Comparison of ENCODE assay signal across 8 mouse cellular contexts in genomic region chr17:26916711-26917482, GRCm38 (mm10). TPM values are rescaled to one million over a fixed set of nuclear protein-coding genes. Genes with fewer than 3 reads are reported as not detected.
DNase-seq lines count a peak whose midpoint lies in the region; ATAC-seq and TF ChIP-seq lines count a peak whose summit lies in the region.

TSS of gene Kifc5b (plus strand) at chr17:26917091.

- H3K9ac ChIP-seq in CH12.LX (ENCODE audit: insufficient read depth, low read depth) = peak within 1 kb of the TSS; percentile 60
- peak within 1 kb of the TSS; percentile 67 for H3K9ac ChIP-seq in forebrain, embryonic 11.5 days (ENCODE audit: low read length)
- H3K9ac ChIP-seq in heart, embryonic 16.5 days (ENCODE audit: low read length) = peak within 1 kb of the TSS; percentile 81
- peak within 1 kb of the TSS; percentile 85 for H3K9ac ChIP-seq in liver, embryonic 15.5 days
- peak within 1 kb of the TSS; percentile 63 for H3K9ac ChIP-seq in neural tube, embryonic 12.5 days

- peak within 1 kb of the TSS; percentile 58 for H3K27ac ChIP-seq in CH12.LX (ENCODE audit: insufficient read depth, low read depth)
- H3K27ac ChIP-seq in forebrain, embryonic 11.5 days (ENCODE audit: low read depth, low read length) = no peak within 1 kb of the TSS
- H3K27ac ChIP-seq in heart, embryonic 16.5 days (ENCODE audit: low read length) = peak within 1 kb of the TSS; percentile 77
- H3K27ac ChIP-seq in liver, embryonic 15.5 days (replicated peaks) = peak within 1 kb of the TSS; percentile 92
- no peak within 1 kb of the TSS for H3K27ac ChIP-seq in neural tube, embryonic 12.5 days

- no peaks in the 10 kb centered on the region for H3K9me3 ChIP-seq in CH12.LX (replicated peaks; ENCODE audit: low read length)
- H3K9me3 ChIP-seq in forebrain, embryonic 11.5 days (ENCODE audit: control insufficient read depth, low read length) = no peaks in the 10 kb centered on the region
- H3K9me3 ChIP-seq in heart, embryonic 16.5 days (replicated peaks; ENCODE audit: control insufficient read depth, low read length) = no peaks in the 10 kb centered on the region
- H3K9me3 ChIP-seq in liver, embryonic 15.5 days (replicated peaks) = no peaks in the 10 kb centered on the region
- H3K9me3 ChIP-seq in neural tube, embryonic 12.5 days = no peaks in the 10 kb centered on the region

- TF ChIP-seq RAD21 in CH12.LX (IDR thresholded peaks at IDR 0.05; ENCODE audit: low read depth, low read length) = peak; percentile 56

- H3K27me3 ChIP-seq in CH12.LX (replicated peaks) = no peaks in the 10 kb centered on the region
- H3K27me3 ChIP-seq in forebrain, embryonic 11.5 days (ENCODE audit: control insufficient read depth, insufficient read depth, low read length) = no peaks in the 10 kb centered on the region
- no peaks in the 10 kb centered on the region for H3K27me3 ChIP-seq in heart, embryonic 16.5 days (ENCODE audit: control insufficient read depth, insufficient read depth, low read length)
- H3K27me3 ChIP-seq in liver, embryonic 15.5 days = no peaks in the 10 kb centered on the region
- H3K27me3 ChIP-seq in neural tube, embryonic 12.5 days (replicated peaks) = no peaks in the 10 kb centered on the region

- H3K4me2 ChIP-seq in CH12.LX (ENCODE audit: insufficient read depth, low read depth, poor library complexity, severe bottlenecking) = peak within 1 kb of the TSS; percentile 96
- H3K4me2 ChIP-seq in forebrain, embryonic 11.5 days (ENCODE audit: low read depth, low read length, severe bottlenecking) = peak within 1 kb of the TSS; percentile 59
- H3K4me2 ChIP-seq in heart, embryonic 16.5 days (ENCODE audit: low read depth, low read length) = peak within 1 kb of the TSS; percentile 72
- H3K4me2 ChIP-seq in liver, embryonic 15.5 days = peak within 1 kb of the TSS; percentile 75
- peak within 1 kb of the TSS; percentile 74 for H3K4me2 ChIP-seq in neural tube, embryonic 12.5 days (replicated peaks)

- dilution Hi-C loops in CH12.LX (cut with MboI; ENCODE audit: extremely low pct_ligation_motif_present, extremely low pct_unique_long_range_greater_than_20kb, low sequenced_read_pairs) = no loop called here

- ATAC-seq in forebrain, embryonic 11.5 days (replicated peaks; ENCODE audit: low FRiP score) = peak; percentile 98
- peak; percentile 100 for ATAC-seq in heart, embryonic 16.5 days (replicated peaks; ENCODE audit: extremely low read depth, insufficient read depth, low FRiP score)
- peak; percentile 96 for ATAC-seq in liver, embryonic 15.5 days (ENCODE audit: insufficient read depth)
- ATAC-seq in neural tube, embryonic 12.5 days (ENCODE audit: low FRiP score, low read depth) = peak; percentile 98

- DNase-seq in CH12.LX (ENCODE audit: extremely low read depth) = peak; percentile 99
- peak; percentile 99 for DNase-seq in c-Kit-positive CD71-positive TER-119-negative erythroid progenitor cells, embryonic 14.5 days (ENCODE audit: low read depth)
- DNase-seq in forebrain, embryonic 11.5 days (ENCODE audit: low spot score) = peak; percentile 100
- DNase-seq in kidney, postnatal 36 days = peak; percentile 99 to 100
- peak; percentile 98 for DNase-seq in telencephalon, adult 2 months (ENCODE audit: low read depth, low spot score)

- peak within 1 kb of the TSS; percentile 67 to 94 (median 83) for H3K4me3 ChIP-seq in CH12.LX (replicated peaks in 1 of 3; ENCODE audit: low read depth in 2 of 3, low read length in 2 of 3, poor library complexity in 1 of 3)
- H3K4me3 ChIP-seq in forebrain, embryonic 11.5 days (ENCODE audit: low read depth, low read length) = peak within 1 kb of the TSS; percentile 65
- peak within 1 kb of the TSS; percentile 83 for H3K4me3 ChIP-seq in heart, embryonic 16.5 days (ENCODE audit: low read length)
- H3K4me3 ChIP-seq in liver, embryonic 15.5 days (replicated peaks) = peak within 1 kb of the TSS; percentile 82
- H3K4me3 ChIP-seq in neural tube, embryonic 12.5 days = peak within 1 kb of the TSS; percentile 67

- under 1% methylated on average over 70 of the region's 72 CpGs for WGBS in forebrain, embryonic 11.5 days
- under 1% methylated on average over 67 of the region's 72 CpGs for WGBS in heart, embryonic 16.5 days
- WGBS in liver, embryonic 15.5 days (ENCODE audit: insufficient replicate concordance) = under 1% methylated on average over 72 of the region's 72 CpGs
- under 1% methylated on average over 68 of the region's 72 CpGs for WGBS in neural tube, embryonic 12.5 days

- H3K4me1 ChIP-seq in CH12.LX (ENCODE audit: control insufficient read depth in 1 of 2, insufficient read depth in 2 of 2) = peaks cover 0 to 14% of the 10 kb centered on the region in 2 experiments; a peak in 2 of 4 replicates
- peaks cover 2% of the 10 kb centered on the region; the same call in 1 of the 2 replicates for H3K4me1 ChIP-seq in forebrain, embryonic 11.5 days (replicated peaks; ENCODE audit: control insufficient read depth, insufficient read depth, low read length)
- peaks cover 6% of the 10 kb centered on the region; the same call in 1 of the 2 replicates for H3K4me1 ChIP-seq in heart, embryonic 16.5 days (ENCODE audit: control insufficient read depth, insufficient read depth, low read length)
- H3K4me1 ChIP-seq in liver, embryonic 15.5 days (replicated peaks) = peaks cover 22% of the 10 kb centered on the region
- H3K4me1 ChIP-seq in neural tube, embryonic 12.5 days = peaks cover 11% of the 10 kb centered on the region; the same call in 1 of the 2 replicates

- H3K79me2 ChIP-seq in CH12.LX (replicated peaks; ENCODE audit: control insufficient read depth, extremely low read depth, insufficient read depth, poor library complexity, severe bottlenecking) = peaks cover 35% of the 10 kb centered on the region

- TF ChIP-seq CTCF in CH12.LX (conservative IDR thresholded peaks at IDR 0.05 in 1 of 2, IDR thresholded peaks at IDR 0.05 in 1 of 2; ENCODE audit: low read depth in 2 of 2, low read length in 2 of 2) = peak; percentile 74 to 94

- peak; percentile 85 for TF ChIP-seq POLR2A in CH12.LX (IDR thresholded peaks at IDR 0.05; ENCODE audit: low read depth, low read length)

- no peak for TF ChIP-seq EP300 in CH12.LX (IDR thresholded peaks at IDR 0.05; ENCODE audit: low read length)

- peaks cover 12 to 19% of the 10 kb centered on the region in 2 experiments for H3K36me3 ChIP-seq in CH12.LX (replicated peaks in 1 of 2; ENCODE audit: control insufficient read depth in 1 of 2, insufficient read depth in 1 of 2, low read length in 1 of 2)
- H3K36me3 ChIP-seq in forebrain, embryonic 11.5 days (ENCODE audit: control insufficient read depth, insufficient read depth, low read length) = no peaks in the 10 kb centered on the region
- no peaks in the 10 kb centered on the region for H3K36me3 ChIP-seq in heart, embryonic 16.5 days (ENCODE audit: control insufficient read depth, insufficient read depth)
- peaks cover 23% of the 10 kb centered on the region for H3K36me3 ChIP-seq in liver, embryonic 15.5 days (replicated peaks)
- H3K36me3 ChIP-seq in neural tube, embryonic 12.5 days = peaks cover 3% of the 10 kb centered on the region; the same call in 1 of the 2 replicates

- in situ Hi-C loops in CH12.LX (cut with MboI; ENCODE audit: low pct_ligation_motif_present, low pct_unique_long_range_greater_than_20kb, low sequenced_read_pairs) = no loop called here

TF ChIP-seq in CH12.LX, 34 proteins besides CTCF, POLR2A, EP300 and RAD21 (continues in another document):
- no peak for TF ChIP-seq MAFK (IDR thresholded peaks at IDR 0.05; ENCODE audit: insufficient replicate concordance, low read length)
- TF ChIP-seq KAT2A (IDR thresholded peaks at IDR 0.05; ENCODE audit: insufficient replicate concordance, low read length) = peak; percentile 84; the same call in 1 of the 2 replicates
- no peak for TF ChIP-seq PAX5 (IDR thresholded peaks at IDR 0.05; ENCODE audit: low read length)
- peak; percentile 77; the same call in 1 of the 2 replicates for TF ChIP-seq MAZ (IDR thresholded peaks at IDR 0.05; ENCODE audit: low read depth, low read length)
- no peak for TF ChIP-seq JUND (conservative IDR thresholded peaks at IDR 0.05; ENCODE audit: low read depth, low read length)
- peak; percentile 92 for TF ChIP-seq MAX (IDR thresholded peaks at IDR 0.05; ENCODE audit: low read length)
- TF ChIP-seq GABPA (IDR thresholded peaks at IDR 0.05; ENCODE audit: insufficient replicate concordance, low read depth, low read length) = no peak
- TF ChIP-seq NELFE (IDR thresholded peaks at IDR 0.05; ENCODE audit: low read depth, low read length) = peak; percentile 88
- peak; percentile 71; the same call in 1 of the 2 replicates for TF ChIP-seq CHD2 (IDR thresholded peaks at IDR 0.05; ENCODE audit: low read length)
- peak; percentile 97 for TF ChIP-seq ELF1 (IDR thresholded peaks at IDR 0.05; ENCODE audit: low read depth, low read length)
- no peak for TF ChIP-seq USF1 (IDR thresholded peaks at IDR 0.05; ENCODE audit: low read depth, low read length)
- TF ChIP-seq ETS1 (conservative IDR thresholded peaks at IDR 0.05; ENCODE audit: low read depth, low read length) = peak; percentile 46; the same call in 1 of the 2 replicates
- TF ChIP-seq MEF2A (IDR thresholded peaks at IDR 0.05; ENCODE audit: borderline replicate concordance, low read depth, low read length) = peak; percentile 77
- TF ChIP-seq POLR2AphosphoS2 (IDR thresholded peaks at IDR 0.05; ENCODE audit: low read depth, low read length) = 0 out of 2 replicates have a peak, but pooled peaks have one; percentile 63
- 0 out of 2 replicates have a peak, but pooled peaks have one; percentile 9 for TF ChIP-seq RCOR1 (conservative IDR thresholded peaks at IDR 0.05; ENCODE audit: low read depth, low read length)
- peak; percentile 96 for TF ChIP-seq SIN3A (IDR thresholded peaks at IDR 0.05; ENCODE audit: low read length)
- no peak for TF ChIP-seq CHD1 (IDR thresholded peaks at IDR 0.05; ENCODE audit: low read depth, low read length)
- TF ChIP-seq HCFC1 (IDR thresholded peaks at IDR 0.05; ENCODE audit: low read depth, low read length) = peak; percentile 88
- peak; percentile 77 for TF ChIP-seq SMC3 (IDR thresholded peaks at IDR 0.05; ENCODE audit: low read depth, low read length)
- TF ChIP-seq BHLHE40 (IDR thresholded peaks at IDR 0.05; ENCODE audit: low read depth, low read length) = peak; percentile 61; the same call in 1 of the 2 replicates
- peak; percentile 59; the same call in 1 of the 2 replicates for TF ChIP-seq ZMIZ1 (IDR thresholded peaks at IDR 0.05; ENCODE audit: low read depth, low read length)
- peak; percentile 84 for TF ChIP-seq IRF4 (IDR thresholded peaks at IDR 0.05; ENCODE audit: low read depth, low read length)

RNA-seq across cellular contexts. Expression of gene Kifc5b, which starts in this region (rescaled TPM):
- total RNA-seq in CH12.LX (2012; rRNA removed) = 19.1 and 22.2 TPM in 2 replicates
- total RNA-seq in CH12.LX (2014; rRNA removed) = 11.4 and 12.1 TPM in 2 replicates
- 26.9 and 32.0 TPM in 2 replicates for polyA plus RNA-seq in CH12.LX (2012; ENCODE audit: insufficient read length, low read depth)
- polyA plus RNA-seq in forebrain, embryonic 11.5 days (2014; fragmentation: Nextera tagmentation; extraction: Ambion mirVana) = 11.1 and 11.3 TPM in 2 replicates
- 6.2 and 6.9 TPM in 2 replicates for polyA plus RNA-seq in heart, embryonic 16.5 days (2015; fragmentation: Nextera tagmentation; extraction: Ambion mirVana)
- 5.2 and 5.9 TPM in 2 replicates for polyA plus RNA-seq in liver, embryonic 15.5 days (2015; fragmentation: Nextera tagmentation; extraction: Ambion mirVana)
- 6.0 and 7.0 TPM in 2 replicates for polyA plus RNA-seq in neural tube, embryonic 12.5 days (2016; fragmentation: Nextera tagmentation; extraction: Ambion mirVana)

Comparison
In these comparisons a context has a peak if more than half of its experiments do, and no peak if none do; other contexts are left out.
1. H3K27ac ChIP-seq: peak in CH12.LX (single experiment), heart, embryonic 16.5 days (single experiment) and liver, embryonic 15.5 days (single experiment); none in forebrain, embryonic 11.5 days (single experiment) and neural tube, embryonic 12.5 days (single experiment).
2. Peak in every context shown above with its lines, with median percentiles within 50 percentile points of each other: DNase-seq, H3K4me2 ChIP-seq, H3K4me3 ChIP-seq, H3K9ac ChIP-seq and ATAC-seq.